Mouse (Mus musculus): ENCODE measurements around the gene Tmem215. TPM values are rescaled to one million over a fixed set of nuclear protein-coding genes. Genes with fewer than 3 reads are reported as not detected.

Tmem215 gene
- polyA plus RNA-seq (2017; shearing (Covaris generic)): 0.10 TPM

DNA sequence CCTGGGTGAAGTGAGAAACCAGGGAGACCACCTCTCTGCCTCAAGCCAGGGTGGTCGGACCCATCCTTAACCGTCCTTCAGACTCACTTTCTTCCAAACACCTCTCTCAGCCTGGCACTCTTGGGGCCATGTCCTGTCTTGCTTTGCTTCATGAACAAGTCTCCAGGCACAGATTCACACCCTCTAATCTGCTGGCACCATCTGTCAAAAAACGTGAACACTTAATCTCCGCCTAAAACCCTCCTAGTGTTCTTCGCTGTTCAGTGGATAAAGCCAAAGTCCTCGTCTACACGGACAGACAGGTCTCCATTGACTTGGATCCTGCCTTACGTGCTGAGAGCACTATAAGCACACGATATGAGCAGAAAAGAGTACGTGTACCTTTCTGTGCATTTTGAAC is at the start of gene Tmem215:
TSS of gene Tmem215 (plus strand) at position 301 of the 400 bp plus-strand sequence.

Other genes with a start within 250 kb of the Tmem215 start
- gene Ddx58, start 232.4 kb upstream of the Tmem215 start, polyA plus RNA-seq (2017; shearing (Covaris generic)): 79.0 TPM
- gene Smim27, start 202.6 kb upstream of the Tmem215 start, polyA plus RNA-seq (2017; shearing (Covaris generic)): 50.3 TPM
- 52.3 TPM for gene Topors, start 202.3 kb upstream of the Tmem215 start, polyA plus RNA-seq (2017; shearing (Covaris generic))
- 64.3 TPM for gene Ndufb6, start 192.8 kb upstream of the Tmem215 start, polyA plus RNA-seq (2017; shearing (Covaris generic))
- 27.3 TPM for gene Aptx, start 231.0 kb downstream of the Tmem215 start, polyA plus RNA-seq (2017; shearing (Covaris generic))
- gene Dnaja1, start 250.0 kb downstream of the Tmem215 start, polyA plus RNA-seq (2017; shearing (Covaris generic)): 648 TPM